ENCODE assay signal across 24 mouse cellular contexts in the genomic region with DNA sequence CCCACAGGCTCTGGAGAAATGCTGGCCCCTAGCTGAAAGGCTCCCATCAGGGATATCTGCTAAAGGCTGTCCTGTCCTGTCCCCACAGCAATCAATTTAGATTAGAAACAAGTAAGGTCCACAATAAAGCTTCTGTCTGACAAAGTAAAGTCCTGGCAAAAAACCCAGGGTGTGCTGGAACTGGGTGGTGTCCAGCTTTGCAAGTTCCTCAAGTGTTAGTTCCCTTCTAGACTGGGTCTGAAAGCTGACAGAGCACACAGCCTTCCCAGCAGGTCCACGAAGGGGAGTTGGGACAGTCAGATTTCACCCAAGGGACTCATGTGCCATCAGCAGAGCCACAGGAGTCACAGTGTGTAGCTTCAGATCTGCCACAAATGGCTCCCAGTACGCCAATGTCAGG. TPM values are rescaled to one million over a fixed set of nuclear protein-coding genes. Genes with fewer than 3 reads are reported as not detected.
DNase-seq lines count a peak whose midpoint lies in the region; ATAC-seq and TF ChIP-seq lines count a peak whose summit lies in the region.
"Had no signal": no experiment of that assay in that cellular context is flagged by ENCODE, and none has a peak within 500 bp of the region (broad histone marks: within the 10 kb centered on the region; RNA-seq: fewer than 3 reads in every experiment).

No protein-coding gene starts in this region.

- no peak overlapping the region for H3K4me2 ChIP-seq in lung, postnatal 0 days (replicated peaks; ENCODE audit: low read depth, low read length)
- H3K4me2 ChIP-seq: heart, embryonic 15.5 days; hindbrain, embryonic 13.5 days had no signal

- WGBS in spleen, adult 2 months, result 74% methylated on average over 2 of the region's 2 CpGs
- WGBS in lung, postnatal 0 days, result 88% methylated on average over 2 of the region's 2 CpGs

- TF ChIP-seq POLR2A in spleen, adult 2 months (IDR thresholded peaks at IDR 0.05; ENCODE audit: low read depth, low read length), result no peak

- ATAC-seq in megakaryocyte, adult 5-6 weeks (ENCODE audit: poor library complexity, severe bottlenecking), result peak; percentile 28
- ATAC-seq in lung, postnatal 0 days, result no peak
- ATAC-seq: activated CD4-positive, CD25-positive, alpha-beta regulatory T cell, adult 4 months; forebrain, embryonic 14.5 days; hindbrain, postnatal 0 days; Patski had no signal

- H3K27ac ChIP-seq in layer of hippocampus, adult 2 months, result peak overlapping the region; percentile 96; the same call in 1 of the 2 replicates
- H3K27ac ChIP-seq in spleen, adult 2 months (ENCODE audit: insufficient read depth, low read length), result peak overlapping the region; percentile 27; the same call in 1 of the 2 replicates
- no peak overlapping the region for H3K27ac ChIP-seq in lung, postnatal 0 days (ENCODE audit: low read length)
- H3K27ac ChIP-seq: embryonic facial prominence, embryonic 10.5 days; heart, embryonic 10.5 days; heart, embryonic 15.5 days; hindbrain, embryonic 13.5 days; hindbrain, postnatal 0 days had no signal

- peak; percentile 94 for DNase-seq in heart, adult 11 months
- DNase-seq in heart, postnatal 25 days (ENCODE audit: low spot score), result no peak
- DNase-seq in layer of hippocampus, adult 2 months (ENCODE audit: low spot score in 2 of 2), result no peak
- no peak for DNase-seq in layer of hippocampus, adult 9-10 months (ENCODE audit: low spot score)
- DNase-seq in spleen, adult 2 months (ENCODE audit: low read depth in 1 of 2, low spot score in 2 of 2), result no peak
- DNase-seq in spleen, postnatal 10 days (ENCODE audit: low spot score in 2 of 2), result no peak
- DNase-seq in lung, postnatal 0 days (ENCODE audit: low spot score), result no peak
- DNase-seq: adrenal gland, postnatal 25 days; cerebellum, adult 11 months; cerebellum, adult 9-10 months; cerebellum, postnatal 36 days; gastrocnemius, postnatal 10 days; heart, postnatal 36 days; kidney, adult 11 months had no signal

- no peaks in the 10 kb centered on the region for H3K9me3 ChIP-seq in lung, postnatal 0 days (ENCODE audit: low read length)
- H3K9me3 ChIP-seq: embryonic facial prominence, embryonic 10.5 days; heart, embryonic 10.5 days; heart, embryonic 15.5 days; hindbrain, embryonic 13.5 days had no signal

- H3K27me3 ChIP-seq in spleen, adult 2 months (ENCODE audit: control insufficient read depth, insufficient read depth, low read length), result no peaks in the 10 kb centered on the region
- H3K27me3 ChIP-seq in lung, postnatal 0 days (replicated peaks; ENCODE audit: insufficient read depth, low read length), result no peaks in the 10 kb centered on the region
- H3K27me3 ChIP-seq: CH12.LX; heart, embryonic 15.5 days; hindbrain, embryonic 13.5 days; Patski had no signal

- H3K4me1 ChIP-seq in spleen, adult 2 months (ENCODE audit: control insufficient read depth, insufficient read depth, insufficient read length), result peaks cover 38% of the 10 kb centered on the region
- H3K4me1 ChIP-seq in lung, postnatal 0 days (ENCODE audit: insufficient read depth, low read depth, low read length), result no peaks in the 10 kb centered on the region

- intact Hi-C loops in heart, postnatal 25 days (cut with DNase I), result no loop called here

- no peak overlapping the region for H3K4me3 ChIP-seq in layer of hippocampus, adult 2 months
- no peak overlapping the region for H3K4me3 ChIP-seq in spleen, adult 2 months (ENCODE audit: extremely low read depth, insufficient read depth, insufficient read length)
- H3K4me3 ChIP-seq in lung, postnatal 0 days (ENCODE audit: low read depth, low read length), result no peak overlapping the region
- H3K4me3 ChIP-seq: embryonic facial prominence, embryonic 10.5 days; heart, embryonic 10.5 days; heart, embryonic 15.5 days; hindbrain, embryonic 13.5 days had no signal

- TF ChIP-seq CTCF in layer of hippocampus, adult 2 months (conservative IDR thresholded peaks at IDR 0.05), result no peak
- no peak for TF ChIP-seq CTCF in spleen, adult 2 months (IDR thresholded peaks at IDR 0.05; ENCODE audit: extremely low read depth, insufficient read depth, insufficient read length, insufficient replicate concordance)
- no peak for TF ChIP-seq CTCF in lung, postnatal 0 days (IDR thresholded peaks at IDR 0.05)

- no peak overlapping the region for H3K9ac ChIP-seq in lung, postnatal 0 days (replicated peaks; ENCODE audit: low read depth)
- H3K9ac ChIP-seq: heart, embryonic 15.5 days; hindbrain, embryonic 13.5 days had no signal

- H3K36me3 ChIP-seq in spleen, adult 2 months (ENCODE audit: control insufficient read depth, insufficient read depth, low read length), result peaks cover 41% of the 10 kb centered on the region
- peaks cover 28% of the 10 kb centered on the region for H3K36me3 ChIP-seq in lung, postnatal 0 days (ENCODE audit: insufficient read depth, low read length)

- no peak for TF ChIP-seq EP300 in lung, postnatal 0 days (IDR thresholded peaks at IDR 0.05)

RNA-seq across cellular contexts. Expression of gene Glt1d1, which starts 24.6 kb away (rescaled TPM):
- not detected for total RNA-seq in heart, postnatal 25 days (2021)
- total RNA-seq in layer of hippocampus, adult 2 months (2021), result 10 to 100 TPM; 24.7 to 28.6 TPM
- 0.12 and 0.22 TPM in 2 replicates for polyA plus RNA-seq in spleen, adult 2 months (2012; rRNA removed)
- 0.45 and 1.2 TPM in 2 replicates for total RNA-seq in megakaryocyte, adult 5-6 weeks (2015)
- 1.7 and 4.1 TPM in 2 replicates for total RNA-seq in megakaryocyte, adult 5-6 weeks (2017)
- polyA plus RNA-seq in lung, postnatal 0 days (2015; fragmentation: Nextera tagmentation; extraction: Ambion mirVana), result 0.08 and 0.19 TPM in 2 replicates
- total RNA-seq: heart, postnatal 36 days had no signal
- polyA plus RNA-seq: activated CD4-positive, CD25-positive, alpha-beta regulatory T cell, adult 4 months; heart, embryonic 15.5 days had no signal

RNA-seq across cellular contexts. Expression of gene Slc15a4, which starts 25.2 kb away (rescaled TPM):
- total RNA-seq in heart, postnatal 25 days (2021), result 10 to 100 TPM; 11.9 to 13.1 TPM
- total RNA-seq in layer of hippocampus, adult 2 months (2021), result 10 to 100 TPM; 24.0 to 26.4 TPM
- 69.0 and 75.4 TPM in 2 replicates for polyA plus RNA-seq in spleen, adult 2 months (2012; rRNA removed)
- total RNA-seq in megakaryocyte, adult 5-6 weeks (2015), result 39.6 and 48.4 TPM in 2 replicates
- 65.4 and 292 TPM in 2 replicates for total RNA-seq in megakaryocyte, adult 5-6 weeks (2017)
- polyA plus RNA-seq in lung, postnatal 0 days (2015; fragmentation: Nextera tagmentation; extraction: Ambion mirVana), result 19.4 and 22.1 TPM in 2 replicates

Comparison
In these comparisons a context has a peak if more than half of its experiments do, and no peak if none do; other contexts are left out.
1. RNA of gene Glt1d1, which starts 24.6 kb away (total RNA-seq): 24.7 to 28.6 TPM in layer of hippocampus, adult 2 months; 0.45 to 4.1 TPM in megakaryocyte, adult 5-6 weeks and not detected in heart, postnatal 25 days; every median in the first group is over 4 times any median in the second.